Mouse (Mus musculus): Measurements from ENCODE around the gene Apc2.
A peak's percentile ranks its signal among the peaks of the same experiment; 100 is the strongest.

The Apc2 gene

GRCm38 (mm10) chr10:80297526-80298133 is 1.9 kb downstream of the Apc2 start:
- DNase-seq: no peak

- no peak for DNase-seq
Measured at GRCm38 (mm10) chr10:80298571-80299281, 2.9 kb downstream of the Apc2 start.

GRCm38 (mm10) chr10:80299301-80299700 is 3.5 kb downstream of the Apc2 start:
- DNase-seq: no peak

- no peak for DNase-seq
Measured at GRCm38 (mm10) chr10:80299824-80300223, 4.0 kb downstream of the Apc2 start.

- DNase-seq: no peak
Measured at GRCm38 (mm10) chr10:80300672-80301181, 5.0 kb downstream of the Apc2 start.

- no peak for DNase-seq
Measured at GRCm38 (mm10) chr10:80301256-80302081, 5.7 kb downstream of the Apc2 start.

GRCm38 (mm10) chr10:80302082-80302355 is 6.2 kb downstream of the Apc2 start:
- DNase-seq: no peak

GRCm38 (mm10) chr10:80302471-80302881 is 6.7 kb downstream of the Apc2 start:
- no peak for DNase-seq

- no peak for DNase-seq
Measured at GRCm38 (mm10) chr10:80304458-80304857, 8.7 kb downstream of the Apc2 start.

- peak; percentile 48 for DNase-seq
Measured at GRCm38 (mm10) chr10:80304862-80305261, 9.1 kb downstream of the Apc2 start.

GRCm38 (mm10) chr10:80311560-80311959 is 15.8 kb downstream of the Apc2 start:
- no peak for DNase-seq

GRCm38 (mm10) chr10:80312586-80313504 is 17.1 kb downstream of the Apc2 start:
- DNase-seq: no peak

GRCm38 (mm10) chr10:80313627-80314201 is 17.9 kb downstream of the Apc2 start:
- no peak for DNase-seq

- no peak for DNase-seq
Measured at GRCm38 (mm10) chr10:80314494-80315001, 18.8 kb downstream of the Apc2 start.

- DNase-seq: no peak
Measured at GRCm38 (mm10) chr10:80315315-80315714, 19.5 kb downstream of the Apc2 start.

- no peak for DNase-seq
Measured at GRCm38 (mm10) chr10:80316359-80316781, 20.6 kb downstream of the Apc2 start.

- no peak for DNase-seq
Measured at GRCm38 (mm10) chr10:80317011-80317410, 21.2 kb downstream of the Apc2 start.

GRCm38 (mm10) chr10:80320340-80320760 is 24.6 kb downstream of the Apc2 start, which contains the start of gene 2310011J03Rik:
Gene 2310011J03Rik, minus strand, starts transcription at chr10:80320537.
- DNase-seq: peak; percentile 89

GRCm38 (mm10) chr10:80321014-80321669 is 25.4 kb downstream of the Apc2 start:
- DNase-seq: no peak

GRCm38 (mm10) chr10:80321670-80322581 is 26.1 kb downstream of the Apc2 start:
- DNase-seq: no peak
